Mouse (Mus musculus): ENCODE measurements around the gene Nutm1.

The Nutm1 gene

DNA sequence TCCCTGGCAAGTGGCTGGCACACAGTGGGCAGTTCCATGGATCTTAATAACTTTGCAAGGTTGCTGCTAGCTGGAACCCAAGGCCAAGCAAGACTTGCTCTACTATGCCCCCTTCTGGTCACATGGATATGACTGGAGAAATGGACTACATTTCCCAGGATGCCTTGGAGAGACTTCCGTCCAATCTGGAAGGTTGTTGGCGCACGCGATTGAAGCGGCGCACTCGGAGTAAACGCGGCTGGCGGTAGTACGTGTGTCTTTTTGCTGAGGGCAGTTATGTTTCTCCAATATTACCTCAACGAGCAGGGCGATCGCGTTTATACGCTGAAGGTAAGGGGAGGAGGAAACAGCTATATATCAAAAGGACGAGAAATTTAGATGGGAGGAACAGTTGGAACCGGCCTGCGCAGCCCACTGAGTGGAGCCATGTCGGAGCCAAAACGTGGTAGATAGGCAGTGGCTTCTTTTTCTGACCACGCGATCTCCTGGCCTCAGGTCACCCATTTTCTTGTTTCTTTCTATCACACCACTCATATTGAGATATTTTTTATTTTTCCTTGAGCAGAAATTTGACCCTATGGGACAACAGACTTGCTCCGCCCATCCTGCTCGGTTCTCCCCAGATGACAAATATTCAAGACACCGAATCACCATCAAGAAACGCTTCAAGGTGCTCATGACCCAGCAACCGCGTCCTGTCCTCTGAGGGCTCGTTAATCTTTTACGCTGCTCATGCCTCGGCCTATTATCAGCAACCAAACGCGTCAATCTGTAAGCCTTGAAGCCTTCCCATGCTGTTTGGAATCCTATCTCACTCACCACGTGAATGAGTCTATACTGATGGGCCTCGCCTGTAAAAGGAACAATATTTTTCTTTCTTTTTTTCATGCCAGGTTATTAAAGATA, 2.9 kb upstream of the Nutm1 start, which contains the start of gene Nop10:
Nop10 (plus strand) TSS at position 179 of the 906 bp plus-strand sequence.
- DNase-seq (ENCODE audit: low spot score in 2 of 2), result peak; percentile 74 to 82

DNA sequence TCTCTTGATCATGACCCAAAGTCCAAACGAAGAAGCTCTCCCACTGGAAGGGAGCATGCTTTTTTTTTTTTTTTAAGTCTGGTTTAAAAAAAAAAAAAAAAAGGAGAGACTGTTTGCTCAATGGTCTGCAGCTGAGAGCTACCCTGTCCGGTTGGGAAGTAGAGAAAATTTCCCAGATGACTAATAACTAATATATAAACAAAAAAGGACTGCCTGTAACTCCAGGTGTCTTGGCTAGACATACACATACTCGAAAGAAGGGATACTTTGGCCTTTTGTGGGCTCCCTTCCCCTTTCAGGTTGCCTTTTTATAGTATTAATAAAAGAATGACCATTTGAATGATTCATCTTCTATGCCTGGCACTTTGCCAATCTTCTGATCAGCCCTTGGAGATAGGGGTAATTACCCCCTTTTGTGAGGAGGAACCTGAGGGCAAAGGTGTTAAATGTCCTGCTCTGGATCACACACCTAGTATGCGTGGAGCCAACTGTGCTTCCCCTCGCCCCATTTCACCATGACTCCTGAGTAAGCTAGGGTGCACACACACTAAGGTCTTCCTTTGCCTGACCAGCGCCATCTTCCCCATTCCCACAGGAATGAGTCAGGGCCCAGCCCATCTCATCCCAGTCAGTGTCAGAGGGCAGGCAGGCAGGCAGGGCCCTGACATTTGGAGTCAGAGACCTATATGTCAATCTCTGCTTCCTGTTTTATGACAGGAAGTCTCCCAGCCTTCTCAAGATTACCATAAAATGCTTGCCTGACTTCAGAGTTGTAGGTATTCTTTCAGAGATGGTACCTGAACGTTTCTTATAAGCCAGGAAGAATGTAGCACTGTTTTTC, 4.2 kb downstream of the Nutm1 start:
- DNase-seq (ENCODE audit: low spot score in 2 of 2), result no peak

DNA sequence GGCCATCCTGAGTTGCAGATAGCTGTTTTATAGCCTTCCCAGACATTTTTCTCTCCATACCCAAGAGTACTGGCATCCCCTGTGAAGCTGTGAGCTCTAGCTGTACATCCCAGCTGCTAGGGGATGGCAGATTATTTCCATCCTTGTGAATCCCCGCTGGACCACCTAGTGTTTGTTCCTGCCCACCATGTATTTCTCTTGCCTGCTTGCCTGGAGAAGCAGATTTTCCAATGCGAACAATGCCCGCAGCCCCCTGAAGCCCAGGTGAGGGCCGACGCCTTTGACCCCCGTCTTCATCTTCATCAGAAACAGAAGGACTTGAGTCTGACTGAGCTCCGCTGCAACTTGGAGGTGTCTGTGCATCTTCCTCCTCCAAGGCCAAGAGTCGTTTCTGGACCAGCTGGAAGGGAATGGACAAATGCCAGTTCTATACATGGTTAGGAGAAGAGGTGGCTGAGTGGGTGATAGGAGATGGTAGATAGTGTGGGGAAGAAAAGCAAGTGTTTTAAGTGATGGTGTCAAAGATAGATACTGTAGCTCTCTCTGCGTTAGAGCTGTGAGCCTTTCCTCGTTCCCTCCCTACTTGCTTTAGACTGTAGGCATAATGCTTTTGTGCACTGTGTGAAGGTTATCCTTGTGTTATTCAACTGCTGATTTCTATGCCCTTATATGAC, 9.2 kb downstream of the Nutm1 start:
- no peak for DNase-seq (ENCODE audit: low spot score in 2 of 2)

DNA sequence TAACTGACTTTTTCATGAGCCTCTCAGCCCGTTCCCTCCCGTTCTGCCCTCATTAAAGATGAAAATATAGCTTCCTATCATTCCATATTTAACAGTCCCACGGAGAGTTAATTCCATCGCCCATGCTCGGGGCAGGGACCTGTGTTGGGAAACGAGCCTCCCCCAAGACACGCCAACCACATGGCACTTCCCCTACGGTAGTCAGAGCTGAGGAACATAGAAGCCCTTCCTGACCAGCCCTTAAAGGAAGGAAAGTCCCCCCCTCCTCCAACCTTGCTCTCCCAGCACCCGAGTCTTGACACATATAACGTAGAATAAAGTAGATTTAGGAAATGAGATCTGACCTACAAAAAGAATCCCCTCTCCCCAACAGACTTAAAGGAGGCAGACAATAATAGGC, 11.8 kb downstream of the Nutm1 start:
- DNase-seq (ENCODE audit: low spot score in 2 of 2), result no peak

DNA sequence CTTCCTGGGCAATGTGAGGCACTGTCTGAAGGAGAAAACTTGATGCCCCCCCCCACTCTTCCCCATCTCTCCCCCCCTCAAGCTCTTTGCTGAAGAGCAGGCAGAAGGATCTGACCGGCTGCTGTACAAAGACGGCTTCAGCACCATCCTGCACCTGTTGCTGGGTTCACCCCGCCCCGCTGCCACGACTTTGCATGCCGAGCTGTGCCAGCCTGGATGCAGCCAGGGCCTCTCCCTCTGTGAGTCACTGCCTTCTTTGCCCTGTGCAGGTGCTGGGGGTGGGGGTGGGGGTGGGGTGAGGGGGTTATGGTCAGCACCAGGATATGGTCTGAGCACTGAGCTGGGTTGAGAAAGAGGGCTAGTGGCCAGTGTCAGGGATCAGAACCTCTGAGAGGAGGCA, 12.9 kb downstream of the Nutm1 start:
- no peak for DNase-seq (ENCODE audit: low spot score in 2 of 2)

DNA sequence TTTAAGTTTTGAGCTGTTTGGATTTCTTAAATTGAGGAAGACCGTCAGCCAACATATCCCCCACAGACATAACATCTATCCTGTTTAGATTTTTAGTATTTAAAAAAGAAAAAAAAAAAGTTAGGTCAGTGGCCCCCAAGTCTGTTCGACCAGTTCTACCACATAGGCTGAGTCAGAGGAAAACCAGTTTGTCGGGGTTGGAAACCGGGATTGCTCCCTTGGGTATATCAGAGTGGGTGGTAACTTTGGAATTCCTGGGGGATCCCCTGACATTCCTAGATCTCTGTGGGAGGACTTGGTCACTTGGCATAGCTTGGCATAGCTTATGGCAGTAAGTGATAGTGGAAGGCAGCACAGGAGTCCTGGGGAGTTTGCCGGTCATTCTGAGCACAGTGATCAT, 13.8 kb downstream of the Nutm1 start:
- DNase-seq (ENCODE audit: low spot score in 2 of 2), result no peak

DNA sequence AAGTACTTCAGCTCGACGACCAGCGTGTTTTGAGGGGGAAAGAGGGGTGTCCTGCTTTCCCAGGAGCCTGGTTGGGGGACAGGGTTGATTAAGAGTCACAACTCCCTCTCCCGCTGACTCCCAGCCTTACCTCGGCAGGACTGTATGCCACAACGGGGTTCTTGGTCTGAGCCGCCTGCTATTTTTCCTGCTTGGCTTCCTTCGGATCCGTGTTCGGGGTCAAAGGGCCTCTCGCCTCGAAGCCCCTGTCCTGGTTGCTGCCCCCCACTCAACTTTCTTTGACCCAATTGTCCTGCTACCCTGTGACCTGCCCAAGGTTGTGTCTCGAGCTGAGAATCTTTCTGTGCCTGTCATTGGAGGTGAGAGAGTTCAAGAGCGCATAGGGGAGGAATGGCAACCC, 17.3 kb downstream of the Nutm1 start:
- DNase-seq (ENCODE audit: low spot score in 2 of 2), result no peak

DNA sequence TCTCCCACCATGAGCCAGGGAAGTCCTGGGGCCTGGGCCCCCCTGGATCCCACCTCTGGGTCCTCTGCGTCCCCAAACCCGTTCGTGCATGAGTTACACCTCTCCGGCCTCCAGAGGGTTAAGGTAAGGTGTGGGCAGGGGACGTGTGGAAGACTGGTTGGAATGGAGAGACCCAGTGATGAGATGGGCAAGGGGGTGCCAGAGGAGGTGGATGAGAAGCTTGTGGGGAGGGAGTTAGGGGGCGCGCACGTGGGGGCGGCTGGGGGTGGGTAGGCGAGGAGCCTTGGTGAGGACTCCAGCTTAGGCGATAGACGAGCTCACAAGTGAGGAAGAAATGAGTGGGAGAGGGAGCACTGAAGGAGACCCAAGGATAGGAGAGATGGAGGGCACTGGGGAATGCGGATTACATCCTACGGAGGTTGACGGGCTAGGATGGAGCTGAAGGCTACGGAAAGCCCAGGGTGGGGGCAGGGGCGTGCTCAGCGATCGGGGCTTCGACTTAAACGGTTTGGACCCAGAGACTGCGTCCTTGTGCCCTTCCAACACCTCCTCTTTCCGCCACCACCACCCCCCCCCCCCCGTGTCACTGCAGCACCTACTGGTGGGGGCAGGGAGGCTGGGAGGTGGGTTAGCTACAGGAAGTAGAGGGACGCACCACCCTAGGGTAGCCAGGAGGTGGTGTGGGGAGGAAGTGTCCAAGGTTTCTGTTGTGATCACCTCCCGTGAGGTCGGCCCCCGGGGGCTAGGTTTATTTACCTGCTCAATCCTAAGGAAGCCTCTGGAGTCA, 19.0 kb downstream of the Nutm1 start:
- DNase-seq (ENCODE audit: low spot score in 2 of 2), result peak; percentile 39 to 49

DNA sequence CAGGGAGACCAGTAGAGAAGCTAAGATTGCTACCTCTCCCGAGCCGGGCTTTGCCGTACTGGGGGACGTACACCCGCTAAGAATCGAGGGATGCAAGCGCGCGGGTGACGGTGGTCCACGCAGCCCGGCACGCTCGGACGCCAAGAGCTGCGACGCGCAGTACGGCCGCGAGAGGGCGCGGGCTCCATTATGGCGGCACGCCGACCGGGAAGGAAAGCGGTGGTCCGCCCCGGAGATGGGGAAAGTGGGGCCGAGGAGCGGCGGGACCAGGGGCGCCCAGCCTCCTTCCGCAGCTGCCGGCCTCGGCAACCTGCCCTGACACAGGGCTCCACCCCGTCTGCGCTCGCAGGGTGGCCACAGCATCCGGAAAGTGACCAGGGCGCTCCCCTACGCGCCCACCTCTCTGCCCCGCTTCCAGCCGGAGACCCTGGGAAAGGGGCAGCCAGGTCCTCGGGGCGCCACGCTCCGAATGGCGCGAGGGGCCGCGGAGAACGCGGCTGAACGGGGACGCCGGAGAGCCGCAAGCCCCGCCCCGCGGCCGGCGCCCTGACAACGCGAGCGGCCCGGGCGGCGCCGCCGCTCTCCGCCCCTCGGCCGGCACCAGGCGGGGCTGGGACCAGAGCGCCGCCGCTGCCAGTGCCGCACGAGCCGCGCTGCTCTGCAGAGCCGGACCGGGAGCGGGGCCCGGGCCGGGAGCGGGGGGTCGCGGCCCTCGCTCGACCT, 19.7 kb downstream of the Nutm1 start, which contains the start of gene Lpcat4:
Lpcat4 (plus strand) TSS at position 257 of the 723 bp plus-strand sequence.
- peak; percentile 76 to 82 for DNase-seq (ENCODE audit: low spot score in 2 of 2)

DNA sequence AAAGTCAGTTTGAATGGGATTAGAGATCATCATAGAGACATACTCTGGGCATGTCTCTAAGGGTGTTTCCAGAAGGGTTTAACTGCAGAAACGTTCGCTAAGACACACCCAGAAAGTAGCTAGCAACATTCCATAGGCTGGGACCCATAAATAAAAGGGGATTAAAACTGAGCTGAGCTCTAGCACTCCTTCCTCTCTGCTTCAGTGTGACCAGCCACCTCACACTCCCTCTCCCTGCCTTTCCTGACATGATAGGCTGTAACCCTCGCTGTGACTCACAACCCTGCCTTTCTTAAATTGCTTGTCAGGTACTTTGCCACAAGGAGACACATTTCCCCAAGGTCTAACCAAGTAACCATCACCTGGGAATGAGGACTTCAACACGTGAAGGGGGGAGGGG, 21.1 kb downstream of the Nutm1 start:
- DNase-seq (ENCODE audit: low spot score in 2 of 2), result no peak

DNA sequence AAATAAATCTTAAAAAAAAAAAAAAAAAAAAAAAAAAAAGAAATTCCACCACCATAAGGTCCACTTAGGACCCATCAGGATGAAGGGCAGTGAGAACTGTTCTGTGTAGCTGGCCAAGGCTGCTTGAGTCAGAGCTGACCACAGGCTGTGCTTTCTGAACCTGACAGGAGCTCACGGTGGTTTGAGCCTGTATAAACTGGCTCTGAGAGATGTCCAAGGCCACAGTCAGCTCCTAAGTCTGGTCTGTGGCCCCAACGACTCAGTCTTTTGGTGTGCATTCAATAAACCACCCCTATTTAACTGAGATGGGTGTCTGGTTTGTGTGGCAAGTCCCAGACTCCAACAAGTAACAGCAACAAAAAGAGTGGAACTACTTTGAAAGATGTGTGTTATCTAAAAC, 22.5 kb downstream of the Nutm1 start:
- DNase-seq (ENCODE audit: low spot score in 2 of 2), result no peak

DNA sequence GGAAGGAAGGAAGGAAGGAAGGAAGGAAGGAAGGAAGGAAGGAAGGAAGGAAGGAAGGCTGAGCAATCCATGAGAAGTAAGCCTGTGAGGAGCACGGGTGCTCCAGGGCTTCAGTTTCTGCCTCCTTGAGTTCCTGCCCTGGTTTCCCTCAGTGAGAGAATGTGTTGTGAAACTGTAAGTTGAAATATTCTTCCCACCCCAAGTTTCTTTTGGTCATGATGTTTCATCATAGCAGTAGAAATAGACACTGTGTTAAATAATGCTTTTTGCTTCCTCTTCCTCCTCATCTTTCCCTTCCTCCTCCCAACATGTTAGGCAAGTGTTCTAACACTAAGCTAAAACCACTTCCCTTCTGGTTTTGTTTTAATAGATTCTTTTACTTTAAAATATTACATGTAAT, 26.5 kb downstream of the Nutm1 start:
- no peak for DNase-seq (ENCODE audit: low spot score in 2 of 2)

DNA sequence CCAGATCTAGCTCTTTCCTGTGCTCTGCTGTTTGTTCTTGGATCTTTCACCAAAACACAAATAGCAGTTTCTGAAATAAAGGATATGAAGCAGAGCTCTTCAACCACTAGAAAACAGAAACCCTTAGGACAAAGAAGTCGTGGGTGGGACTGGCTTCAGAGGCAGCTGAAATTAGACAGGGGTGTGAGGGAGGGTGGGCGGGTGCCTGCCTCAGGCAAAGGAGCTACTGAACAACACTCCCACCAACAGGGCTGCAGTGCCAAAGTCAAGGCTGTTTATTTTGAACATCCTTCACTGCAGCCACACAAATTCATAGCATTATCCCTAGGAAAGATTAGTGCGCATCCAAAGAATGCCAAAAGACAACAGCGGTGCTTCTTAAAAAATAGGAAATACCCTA, 34.7 kb downstream of the Nutm1 start:
- DNase-seq (ENCODE audit: low spot score in 2 of 2), result no peak

DNA sequence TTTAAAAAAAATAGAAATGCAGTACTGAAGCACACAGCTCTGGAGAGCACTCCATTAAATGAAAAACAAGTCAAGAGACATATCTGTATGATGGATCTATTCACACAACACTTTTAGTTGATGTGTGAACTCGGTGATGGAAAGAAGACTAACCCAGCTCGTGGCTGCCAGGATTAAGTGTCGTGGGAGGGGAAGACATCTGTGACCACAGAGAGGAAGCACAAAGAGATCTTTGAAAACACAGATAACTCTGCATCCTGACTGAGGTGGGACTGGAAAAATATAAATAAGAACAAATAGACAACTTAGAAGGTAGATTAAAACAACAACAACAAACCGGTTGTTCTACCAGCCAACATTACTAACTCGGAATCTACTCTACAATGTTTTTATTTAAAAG, 36.5 kb downstream of the Nutm1 start:
- no peak for DNase-seq (ENCODE audit: low spot score in 2 of 2)

DNA sequence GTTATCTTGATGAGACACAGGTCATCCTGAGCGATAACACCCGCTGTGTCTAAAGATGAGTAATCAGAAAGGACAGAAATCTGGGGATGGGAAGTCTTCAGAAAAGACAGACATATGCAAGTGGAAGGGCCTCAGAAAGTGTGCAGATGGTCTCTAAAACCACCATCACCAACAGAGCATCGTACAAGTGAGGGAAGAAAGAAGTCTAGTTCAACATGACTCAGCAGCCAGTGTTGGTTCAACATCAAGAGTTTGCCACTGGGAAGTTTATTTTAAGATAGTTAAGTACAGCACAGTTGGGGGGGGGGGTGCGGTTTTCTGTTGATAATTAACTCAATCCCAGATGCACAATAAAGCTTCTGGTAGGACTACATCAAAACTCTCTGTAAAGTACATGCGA, 38.2 kb downstream of the Nutm1 start:
- no peak for DNase-seq (ENCODE audit: low spot score in 2 of 2)

DNA sequence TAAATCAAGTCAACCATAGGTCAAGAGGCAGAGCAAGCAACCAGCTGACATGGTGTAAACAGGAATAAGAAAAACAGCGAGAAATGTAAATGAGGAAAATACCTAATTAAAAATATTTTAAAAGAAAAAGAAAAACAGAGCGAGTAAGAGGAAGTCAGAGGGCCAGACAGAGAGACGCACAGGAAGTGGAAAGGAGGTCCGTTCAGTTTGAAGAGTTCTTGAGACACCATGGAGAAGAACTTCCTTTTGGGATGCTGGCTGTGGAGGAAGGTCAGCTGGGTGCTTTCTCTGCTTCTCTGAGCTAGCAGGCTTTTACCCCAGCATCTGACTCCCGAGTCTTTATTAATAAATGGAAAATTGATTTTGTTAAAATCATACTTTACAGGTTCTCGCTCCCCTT, 41.5 kb downstream of the Nutm1 start:
- no peak for DNase-seq (ENCODE audit: low spot score in 2 of 2)

DNA sequence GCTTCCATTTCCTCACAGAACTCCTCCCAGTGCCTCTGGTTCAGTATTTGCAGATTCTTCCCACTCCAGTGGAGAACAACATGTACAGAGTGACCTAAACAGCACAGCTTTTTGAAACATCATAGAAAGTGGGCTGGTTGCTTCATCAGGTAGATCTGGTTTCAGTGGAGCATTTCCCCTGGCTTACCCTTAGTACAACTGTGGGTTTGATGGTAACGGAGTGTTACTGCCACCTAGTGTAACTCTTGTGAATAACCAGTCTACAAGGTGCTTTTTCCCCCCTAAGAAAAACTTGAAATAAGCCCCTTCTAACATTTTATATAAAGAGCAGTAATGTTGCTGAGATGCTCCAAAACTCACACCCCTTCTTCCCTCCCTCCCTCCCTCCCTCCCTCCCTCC, 43.1 kb downstream of the Nutm1 start:
- DNase-seq (ENCODE audit: low spot score in 2 of 2), result peak in 1 of 2 experiments; percentile 12

DNA sequence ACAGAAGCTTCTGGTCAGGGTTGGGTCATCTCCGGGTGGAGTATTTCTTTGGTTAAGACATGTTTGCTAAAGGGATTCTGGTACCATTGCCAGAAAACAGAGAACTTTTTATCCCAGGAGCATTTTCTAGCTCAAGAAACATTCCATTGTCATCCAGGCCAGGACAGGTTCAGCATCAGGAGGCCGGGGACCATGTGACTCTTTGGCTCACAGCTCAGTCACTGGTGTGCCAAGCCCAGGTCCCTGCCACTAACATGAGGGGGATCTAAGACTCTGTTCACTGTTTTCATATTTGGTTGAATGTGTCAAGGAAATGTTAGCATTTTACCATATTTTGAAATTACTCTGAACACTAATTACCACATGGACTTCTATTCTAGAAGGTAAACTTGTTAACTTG, 48.4 kb downstream of the Nutm1 start:
- DNase-seq (ENCODE audit: low spot score in 2 of 2), result no peak

DNA sequence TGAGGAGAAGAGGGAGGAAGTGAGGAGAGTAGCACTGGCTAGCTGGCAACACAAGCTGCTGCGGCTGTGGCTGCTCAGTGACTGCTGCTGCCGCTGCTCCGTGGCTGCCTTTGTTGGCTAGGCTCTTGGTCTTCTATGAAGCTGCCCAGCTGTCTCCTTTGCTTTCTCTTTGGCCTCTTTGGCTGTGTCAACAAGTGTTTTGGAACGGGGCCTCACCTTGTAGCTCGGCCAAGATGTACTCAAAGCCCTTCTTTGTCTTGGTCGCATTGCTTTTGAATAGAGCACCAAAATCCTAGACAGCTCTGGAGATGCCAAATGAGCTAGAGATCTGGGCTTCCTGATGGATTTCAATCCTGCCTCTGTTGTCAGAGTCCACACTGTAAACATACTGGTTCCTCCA, 48.9 kb downstream of the Nutm1 start:
- DNase-seq (ENCODE audit: low spot score in 2 of 2), result no peak

DNA sequence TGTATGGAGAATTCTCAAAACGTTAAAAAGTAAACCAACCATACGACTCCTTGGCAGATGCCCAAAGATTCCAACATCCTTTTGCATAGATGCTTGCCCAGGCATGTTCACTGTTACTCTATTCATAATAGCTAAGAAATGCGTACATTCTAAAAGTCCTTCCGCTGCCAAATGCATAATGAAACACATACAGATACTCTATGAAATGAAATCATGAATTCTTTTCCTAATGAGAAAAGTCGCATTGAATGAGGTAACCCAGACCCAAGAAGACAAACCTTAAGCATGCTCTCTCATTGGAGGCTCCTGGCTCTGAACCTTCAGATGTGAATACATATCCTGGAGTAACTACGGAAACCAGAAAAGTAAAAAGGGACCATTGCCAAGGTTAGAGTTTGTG, 56.0 kb downstream of the Nutm1 start:
- DNase-seq (ENCODE audit: low spot score in 2 of 2), result no peak

All from natural killer cell, adult 2 months (primary cell).